Mouse (Mus musculus) heart, postnatal 0 days (tissue): Measurements from ENCODE around the gene Pebp1.

Experiments
- CTCF ChIP-seq: IDR thresholded peaks from 2 replicates; pipeline ENCODE4 v1.5.1; 2016; ENCODE audit warnings: antibody characterized with exemption, control low read depth, low read depth
- EP300 ChIP-seq: IDR thresholded peaks from 2 replicates; pipeline ENCODE4 v1.6.1; 2016; ENCODE audit warnings: antibody characterized with exemption, low read depth

DNA sequence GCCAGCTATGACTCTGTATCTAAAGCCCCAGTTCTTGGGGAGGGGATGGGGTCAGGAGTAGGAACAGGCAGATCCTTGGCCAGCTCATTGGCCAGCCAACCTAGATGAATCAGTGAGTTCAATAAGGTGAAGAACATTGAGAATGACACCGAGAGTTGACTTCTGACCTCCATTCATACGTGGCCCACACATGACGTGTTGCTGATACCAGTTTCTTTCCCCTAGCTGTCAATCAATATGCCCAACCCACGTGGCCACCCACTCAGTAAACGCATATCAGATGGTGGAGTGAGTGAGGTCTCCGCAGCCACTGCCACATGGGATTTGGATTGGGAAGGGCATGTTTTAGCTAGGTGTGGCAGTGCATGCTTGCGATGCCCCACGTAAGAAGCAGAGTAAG, 42.3 kb downstream of the Pebp1 start:
- TF ChIP-seq CTCF (no peak), EP300 (no peak)
